Mouse (Mus musculus) liver, postnatal 0 days (tissue): ENCODE results near the gene Ntn4.

Experiments
- CTCF ChIP-seq: sonication (generic); IDR thresholded peaks from 2 replicates; pipeline ENCODE4 v1.5.1; 2016; ENCODE audit warnings: antibody characterized with exemption, low read depth
- EP300 ChIP-seq: IDR thresholded peaks from 2 replicates; pipeline ENCODE4 v1.6.1; 2016; ENCODE audit warnings: antibody characterized with exemption, low read depth, mild to moderate bottlenecking

DNA sequence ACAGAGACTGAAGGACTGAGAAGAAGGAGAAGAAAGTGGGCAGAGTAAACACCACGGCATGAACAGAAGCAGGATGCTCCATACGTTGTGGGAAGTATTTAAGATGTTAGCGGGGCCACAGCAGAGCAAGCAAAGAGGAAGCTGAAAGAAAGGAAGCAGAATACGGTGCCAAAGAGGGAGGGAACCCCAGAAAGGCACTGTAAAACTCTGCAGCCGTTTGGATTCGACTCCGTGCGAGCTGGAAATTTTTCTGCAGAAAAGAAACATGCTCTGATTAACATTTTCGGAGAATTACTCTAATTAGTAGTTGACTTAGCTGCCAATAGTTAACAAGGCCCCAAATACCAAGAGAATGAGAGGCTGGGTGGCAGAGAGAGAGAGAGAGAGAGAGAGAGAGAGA, 127.7 kb downstream of the Ntn4 start:
- TF ChIP-seq CTCF (no peak), EP300 (no peak)
